9 mouse cellular contexts compared by ENCODE assay signal in the genomic region with DNA sequence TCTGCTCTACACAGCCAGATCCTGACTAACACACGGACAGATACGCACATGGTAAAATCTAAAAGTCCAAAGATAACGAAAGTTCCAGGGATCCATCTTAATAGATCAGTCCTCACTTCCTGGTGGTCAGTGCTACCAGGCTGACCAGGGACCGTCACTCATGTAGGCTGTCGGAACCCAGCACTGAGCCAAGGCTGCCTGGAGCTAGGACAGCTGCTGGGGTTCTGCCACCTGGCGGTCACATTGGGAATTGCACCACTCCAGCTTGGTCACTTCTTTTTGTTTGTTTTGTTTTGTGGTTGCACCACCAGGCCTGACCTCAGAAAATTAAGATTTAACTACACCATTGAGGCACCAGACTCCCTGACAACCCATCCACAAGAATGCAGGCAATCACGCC. TPM values are rescaled to one million over a fixed set of nuclear protein-coding genes. Genes with fewer than 3 reads are reported as not detected.
DNase-seq lines count a peak whose midpoint lies in the region; ATAC-seq and TF ChIP-seq lines count a peak whose summit lies in the region.
"Had no signal": no experiment of that assay in that cellular context is flagged by ENCODE, and none has a peak within 500 bp of the region (broad histone marks: within the 10 kb centered on the region; RNA-seq: fewer than 3 reads in every experiment).

No protein-coding gene starts in this region.

- TF ChIP-seq POLR2A in thymus, adult 2 months (IDR thresholded peaks at IDR 0.05; ENCODE audit: control insufficient read depth, extremely low read depth, insufficient read depth, low read length, poor library complexity), result no peak
- TF ChIP-seq POLR2A in spleen, adult 2 months (IDR thresholded peaks at IDR 0.05; ENCODE audit: low read depth, low read length), result no peak

- no peaks in the 10 kb centered on the region for H3K27me3 ChIP-seq in thymus, adult 2 months (ENCODE audit: control insufficient read depth, insufficient read depth, low read length)
- H3K27me3 ChIP-seq in spleen, adult 2 months (ENCODE audit: control insufficient read depth, insufficient read depth, low read length), result no peaks in the 10 kb centered on the region

- no peak overlapping the region for H3K4me3 ChIP-seq in thymus, adult 2 months (ENCODE audit: control insufficient read depth, insufficient read depth, low read length)
- no peak overlapping the region for H3K4me3 ChIP-seq in spleen, adult 2 months (ENCODE audit: extremely low read depth, insufficient read depth, insufficient read length)
- H3K4me3 ChIP-seq: heart, embryonic 15.5 days had no signal

- no peak overlapping the region for H3K27ac ChIP-seq in thymus, adult 2 months (ENCODE audit: control insufficient read depth, insufficient read depth, low read length)
- H3K27ac ChIP-seq in spleen, adult 2 months (ENCODE audit: insufficient read depth, low read length), result no peak overlapping the region
- H3K27ac ChIP-seq: heart, embryonic 15.5 days had no signal

- ATAC-seq in frontal cortex, adult (ENCODE audit: low TSS enrichment), result no peak

- H3K36me3 ChIP-seq in thymus, adult 2 months (ENCODE audit: control insufficient read depth, insufficient read depth, low read length), result no peaks in the 10 kb centered on the region
- H3K36me3 ChIP-seq in spleen, adult 2 months (ENCODE audit: control insufficient read depth, insufficient read depth, low read length), result no peaks in the 10 kb centered on the region
- H3K36me3 ChIP-seq: heart, embryonic 15.5 days had no signal

- H3K4me1 ChIP-seq in thymus, adult 2 months (replicated peaks; ENCODE audit: control insufficient read depth, insufficient read depth, low read length), result no peaks in the 10 kb centered on the region
- H3K4me1 ChIP-seq in spleen, adult 2 months (ENCODE audit: control insufficient read depth, insufficient read depth, insufficient read length), result no peaks in the 10 kb centered on the region; the same call in 1 of the 2 replicates

- DNase-seq in frontal cortex, postnatal 25 days (ENCODE audit: low spot score in 2 of 2), result peak; percentile 35 to 48
- DNase-seq in thymus, adult 2 months, result peak; percentile 42
- DNase-seq in thymus, adult 18-20 months, result no peak
- peak; percentile 75 to 77 for DNase-seq in cerebellum, postnatal 36 days
- peak; percentile 78 for DNase-seq in induced T-regulatory cell, adult 2 months (ENCODE audit: low read depth)
- DNase-seq in lung, postnatal 14 days, result peak; percentile 70
- DNase-seq in spleen, adult 2 months (ENCODE audit: low read depth in 1 of 2, low spot score in 2 of 2), result peak in 1 of 2 experiments; percentile 45

- 52% methylated on average over 7 of the region's 7 CpGs for WGBS in thymus, adult 2 months
- 52% methylated on average over 7 of the region's 7 CpGs for WGBS in spleen, adult 2 months

- peak; percentile 91 for TF ChIP-seq CTCF in thymus, adult 2 months (IDR thresholded peaks at IDR 0.05; ENCODE audit: borderline replicate concordance, control insufficient read depth, extremely low read depth, insufficient read depth, low read length, poor library complexity)
- peak; percentile 91 for TF ChIP-seq CTCF in spleen, adult 2 months (IDR thresholded peaks at IDR 0.05; ENCODE audit: extremely low read depth, insufficient read depth, insufficient read length, insufficient replicate concordance)

RNA-seq across cellular contexts. Expression of gene Cd82, which starts 14.6 kb away (rescaled TPM):
- polyA plus RNA-seq in thymus, adult 2 months (2012; rRNA removed), result 176 and 181 TPM in 2 replicates
- 205 and 209 TPM in 2 replicates for polyA plus RNA-seq in spleen, adult 2 months (2012; rRNA removed)

Comparison
In these comparisons a context has a peak if more than half of its experiments do, and no peak if none do; other contexts are left out.
1. DNase-seq: peak in frontal cortex, postnatal 25 days (2 of 2), thymus, adult 2 months (single experiment), cerebellum, postnatal 36 days (2 of 2), induced T-regulatory cell, adult 2 months (single experiment) and lung, postnatal 14 days (single experiment); none in thymus, adult 18-20 months (0 of 2).